Mouse (Mus musculus): ENCODE data around the gene Trim3.
A peak's percentile ranks its signal among the peaks of the same experiment; 100 is the strongest.

Trim3 gene

DNA sequence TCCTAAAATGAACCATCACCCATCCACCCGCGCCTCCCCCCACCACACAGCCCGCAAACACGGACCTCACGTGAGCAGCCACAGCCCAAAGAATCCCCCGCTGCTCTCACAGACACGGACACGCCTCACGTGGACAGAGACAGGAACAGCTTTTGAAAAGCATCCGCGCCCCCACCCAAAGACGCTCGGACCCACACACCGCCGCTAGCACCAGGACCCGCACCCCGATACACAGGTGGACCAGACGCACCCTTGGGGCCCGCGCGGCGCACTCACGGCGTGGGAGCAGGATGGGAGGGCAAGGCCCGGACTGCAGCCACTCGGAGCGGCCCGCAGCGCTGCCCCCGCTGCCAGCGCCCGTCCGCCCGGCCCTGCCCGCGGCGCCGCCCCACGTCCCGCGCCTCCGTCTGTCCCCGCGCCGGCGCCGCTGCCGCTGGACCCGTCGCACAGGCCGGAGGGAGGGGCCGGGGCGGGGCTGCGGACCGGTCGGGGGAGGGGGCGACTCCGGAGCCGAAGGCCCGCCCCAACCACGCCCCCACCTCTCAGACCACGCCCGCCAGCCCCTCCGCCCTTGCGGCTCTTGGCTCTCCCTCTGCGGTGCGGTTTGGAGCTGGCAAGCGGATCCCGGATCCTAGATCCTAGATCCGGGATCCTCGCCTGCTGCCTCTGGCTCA is at the start of gene Trim3:
Trim3 (minus strand) TSS at position 445 of the 674 bp plus-strand sequence.
- DNase-seq (ENCODE audit: low spot score in 2 of 2): peak; percentile 77 to 88

DNA sequence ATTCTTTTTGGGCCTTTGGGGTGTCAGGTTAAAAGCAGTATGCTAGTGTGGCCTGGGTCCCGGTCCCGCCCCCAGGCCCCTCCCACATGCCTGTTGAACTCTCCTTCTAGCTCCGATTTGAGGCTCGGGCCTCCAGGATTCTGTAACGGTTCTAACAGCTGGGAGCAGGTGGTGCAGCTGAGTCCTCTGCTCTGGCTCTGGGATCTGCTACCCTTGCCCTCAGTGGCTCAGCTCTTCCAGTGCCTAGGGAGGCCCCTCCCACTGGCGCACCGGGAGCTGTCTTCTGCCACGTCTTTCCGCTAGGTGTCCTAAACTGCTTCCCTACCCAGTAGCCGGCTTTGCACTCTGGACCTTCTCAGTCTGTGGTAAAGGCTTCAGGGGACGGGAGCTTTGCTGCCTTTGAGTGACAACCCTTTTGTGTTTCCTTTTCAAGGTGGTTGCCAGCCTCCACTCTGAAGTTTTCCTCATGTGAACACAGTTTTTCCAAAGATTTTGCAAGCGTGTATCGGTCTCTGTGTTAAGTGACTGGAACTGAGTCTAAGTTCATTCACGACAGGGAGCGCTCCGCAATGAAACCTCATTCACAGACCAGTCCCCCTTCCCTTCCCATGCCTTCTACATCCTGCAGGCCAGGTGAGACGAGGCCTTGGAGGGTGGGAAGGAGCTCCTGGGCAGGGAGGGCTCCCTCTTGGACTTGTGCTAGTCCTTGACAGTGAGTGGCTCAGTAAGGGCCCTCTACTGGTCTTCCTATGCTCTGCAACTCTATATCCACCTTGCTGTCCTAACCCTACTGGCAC is 17.5 kb upstream of the Trim3 start, which contains the start of gene Dnhd1:
Dnhd1 (plus strand) TSS at position 189 of the 797 bp plus-strand sequence.
- DNase-seq (ENCODE audit: low spot score in 2 of 2): peak in 1 of 2 experiments; percentile 65

DNA sequence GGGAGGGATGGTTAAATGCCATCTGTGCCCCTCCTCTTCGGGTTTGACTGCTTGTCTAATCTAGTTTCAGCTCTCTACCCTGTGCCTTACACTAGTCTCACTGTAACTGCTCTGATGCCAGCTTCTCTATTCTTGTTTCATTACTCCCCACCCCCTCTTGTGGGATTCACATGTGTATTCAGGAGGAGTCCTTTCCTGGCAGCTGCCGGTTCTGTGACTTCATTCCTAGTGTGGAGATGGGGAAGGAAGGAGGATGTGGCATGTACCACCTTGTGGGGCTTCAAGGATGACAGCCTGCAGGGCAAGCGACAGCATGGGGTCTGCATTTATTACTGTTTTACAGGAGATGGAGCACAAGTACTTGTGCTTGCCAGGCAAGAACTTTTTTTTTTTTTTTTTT is 8.6 kb upstream of the Trim3 start:
- DNase-seq (ENCODE audit: low spot score in 2 of 2): no peak

DNA sequence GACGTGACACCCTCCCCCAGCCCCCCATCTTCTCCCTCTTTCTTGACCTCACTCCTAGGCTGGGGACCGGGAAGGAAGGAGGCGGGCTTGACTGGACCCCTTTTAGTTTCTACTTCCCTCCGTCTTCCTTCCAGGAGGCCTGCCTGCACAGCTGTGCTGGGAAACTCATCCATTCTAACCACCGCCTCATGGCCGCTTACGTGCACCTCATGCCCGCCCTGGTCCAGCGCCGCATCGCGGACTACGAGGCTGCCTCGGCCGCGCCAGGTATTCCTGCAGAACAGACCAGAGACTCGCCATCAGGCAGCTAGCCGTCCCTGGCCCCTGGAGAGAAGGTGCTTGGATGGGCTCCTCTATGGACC is 7.5 kb upstream of the Trim3 start:
- no peak for DNase-seq (ENCODE audit: low spot score in 2 of 2)

DNA sequence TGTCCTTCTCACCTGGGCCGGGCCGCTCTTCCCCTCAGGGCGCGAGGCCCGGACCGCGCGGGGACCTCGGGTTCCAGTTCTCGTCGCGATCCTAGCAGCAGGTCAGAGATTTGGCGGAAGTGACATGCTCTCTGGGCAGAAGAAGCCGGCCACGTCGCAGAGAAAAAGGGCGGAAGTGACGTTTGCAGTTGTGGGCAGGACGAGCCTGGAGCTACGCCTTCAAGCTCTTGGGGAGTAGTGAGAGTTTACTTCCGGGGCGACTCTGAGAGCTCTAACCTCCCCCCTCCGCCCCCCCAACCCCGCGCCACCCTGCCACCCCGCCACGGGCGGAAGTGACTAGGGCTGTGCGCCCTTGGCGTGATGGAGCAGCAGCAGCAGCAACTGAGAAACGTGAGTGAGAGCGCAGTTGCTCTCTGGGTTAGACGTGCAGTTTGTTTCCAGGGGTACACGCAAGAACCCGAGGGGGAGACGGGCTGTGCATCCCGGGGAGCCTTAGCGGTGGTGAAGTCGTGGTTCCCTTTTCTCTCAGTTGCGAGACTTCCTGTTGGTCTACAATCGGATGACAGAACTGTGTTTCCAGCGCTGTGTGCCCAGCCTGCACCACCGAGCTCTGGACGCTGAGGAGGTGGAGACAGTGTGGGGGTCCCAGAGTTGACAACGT is 7.0 kb upstream of the Trim3 start, which contains the start of the genes Arfip2 and Gm45799:
Arfip2 (minus strand) TSS at position 184 of the 661 bp plus-strand sequence.
Gm45799 (plus strand) TSS at position 320 of the 661 bp plus-strand sequence.
- peak; percentile 97 to 98 for DNase-seq (ENCODE audit: low spot score in 2 of 2)

DNA sequence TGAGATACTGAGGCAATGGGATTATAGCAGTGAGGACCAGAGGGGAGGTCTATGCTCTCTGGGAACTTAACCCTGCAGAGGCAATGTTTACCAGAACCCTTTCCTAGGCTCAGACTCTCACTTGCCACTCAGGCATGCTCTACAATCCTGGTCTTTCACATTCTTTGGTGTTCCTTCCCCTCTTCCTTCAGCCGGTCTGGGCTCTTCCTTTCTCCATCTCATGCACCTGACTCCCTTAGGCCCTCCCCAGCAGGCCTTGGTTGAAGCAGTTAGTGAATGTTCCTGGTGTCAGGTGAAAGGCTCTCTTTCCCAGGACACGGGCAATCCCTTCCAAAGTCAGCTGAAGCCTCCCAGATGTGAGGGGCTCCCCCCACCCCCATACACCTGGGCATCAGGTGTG is 6.4 kb upstream of the Trim3 start, which contains the start of gene Timm10b:
Timm10b (plus strand) TSS at position 301 of the 400 bp plus-strand sequence.
- DNase-seq (ENCODE audit: low spot score in 2 of 2): no peak

DNA sequence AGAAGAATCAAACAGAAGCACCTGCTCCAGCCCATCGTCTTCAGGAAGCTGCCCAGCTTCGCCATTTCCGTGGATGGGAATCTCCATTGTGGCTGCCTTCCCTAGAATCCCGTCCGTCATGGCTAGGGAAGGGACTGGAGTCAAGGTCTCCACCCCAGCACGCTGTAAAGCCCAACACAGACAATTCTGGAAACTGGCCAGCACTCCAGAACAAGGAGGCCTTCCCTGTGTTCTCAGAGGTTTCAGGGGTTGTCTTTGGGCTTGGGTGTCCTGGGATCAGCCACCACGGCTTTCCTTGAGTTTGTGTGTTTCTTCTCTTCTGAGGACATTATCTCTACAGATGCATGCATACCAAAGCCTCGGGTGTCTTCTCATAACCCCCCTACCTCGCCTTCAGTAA is 5.9 kb upstream of the Trim3 start:
- DNase-seq (ENCODE audit: low spot score in 2 of 2): no peak

DNA sequence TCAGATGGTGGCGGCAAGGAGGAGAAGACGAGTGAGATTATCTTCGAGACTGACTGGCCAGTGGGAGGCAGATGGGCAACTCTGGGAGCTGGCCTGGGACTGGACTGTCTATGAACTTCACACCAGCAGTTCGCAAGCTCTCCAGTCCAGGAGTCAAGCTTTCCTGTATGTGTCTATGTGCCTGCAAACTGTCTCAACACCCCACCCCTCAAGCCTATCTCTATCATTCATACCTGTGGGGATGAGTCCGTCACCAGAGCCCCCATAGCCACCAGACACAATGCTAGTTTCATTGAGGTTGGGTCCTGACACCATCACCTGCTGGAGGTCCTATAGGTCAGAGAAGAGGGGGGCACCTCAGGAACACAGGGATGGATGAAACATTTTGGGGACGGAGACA is 5.4 kb upstream of the Trim3 start:
- no peak for DNase-seq (ENCODE audit: low spot score in 2 of 2)

DNA sequence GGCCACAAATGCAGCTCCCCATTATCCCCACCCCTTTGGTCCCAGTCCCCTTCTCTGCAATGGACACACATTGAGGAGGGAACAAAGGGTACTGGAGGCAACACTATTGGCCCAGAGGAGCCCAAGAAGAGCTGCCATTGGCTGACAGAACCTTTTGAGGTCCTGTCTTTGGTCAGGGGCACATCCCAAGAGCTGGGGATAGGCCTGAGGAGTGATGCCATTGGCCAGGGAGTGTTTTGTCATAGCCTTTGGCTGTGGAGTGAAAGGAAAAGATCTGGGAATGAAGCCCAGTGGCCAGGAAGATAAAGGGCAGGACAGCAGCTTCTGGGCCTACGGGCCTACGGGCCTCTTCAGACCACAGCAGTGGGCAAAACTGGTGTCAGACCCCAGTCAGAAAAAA is 2.4 kb upstream of the Trim3 start:
- DNase-seq (ENCODE audit: low spot score in 2 of 2): no peak

DNA sequence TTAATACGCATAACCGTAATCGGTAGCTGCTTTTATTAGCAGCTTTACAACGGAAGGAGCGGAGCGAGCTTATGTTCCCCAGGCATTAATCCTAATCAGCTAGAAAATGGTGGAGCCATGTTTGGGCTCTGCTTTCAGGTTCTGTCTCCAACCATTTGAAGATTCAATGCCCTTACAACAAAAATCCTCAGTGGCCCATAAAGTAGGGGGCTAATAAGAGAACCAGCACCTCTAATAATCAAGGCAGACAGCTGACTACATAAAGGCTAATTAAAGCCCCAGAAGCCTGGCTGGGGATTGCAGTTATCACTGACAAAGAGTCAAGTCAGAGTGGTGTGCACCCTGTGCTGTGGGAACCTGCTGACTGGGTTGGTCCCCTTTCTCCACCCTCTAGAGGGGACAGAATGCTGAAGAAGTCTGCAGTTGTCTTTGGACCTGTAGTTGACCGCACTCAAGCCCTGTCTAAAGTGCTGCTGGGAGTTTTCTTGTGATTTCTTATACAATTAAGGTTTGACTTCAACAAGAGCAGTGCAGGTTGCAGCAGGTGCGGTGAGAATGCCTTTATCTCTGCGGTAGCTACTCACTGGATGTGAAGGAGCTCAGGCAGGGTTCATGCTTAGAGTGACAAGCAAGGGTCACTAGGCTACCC is 1.0 kb upstream of the Trim3 start:
- DNase-seq (ENCODE audit: low spot score in 2 of 2): no peak

DNA sequence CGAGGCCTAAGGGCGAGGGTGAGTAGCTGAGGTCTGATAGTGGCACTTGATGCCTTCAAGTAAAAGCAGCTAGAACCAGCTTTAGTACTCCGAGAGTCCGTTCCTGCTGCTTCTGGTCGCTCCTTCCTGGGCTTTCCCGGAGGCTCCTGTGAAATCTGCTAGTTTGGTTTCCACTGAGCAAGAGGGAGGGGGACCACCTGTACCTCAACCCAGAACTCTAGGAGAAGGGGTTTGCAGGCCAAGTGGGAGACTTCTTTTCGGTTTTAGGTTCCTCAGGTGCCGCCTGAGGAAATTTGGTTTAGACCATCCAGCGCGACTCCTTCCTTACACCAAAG is 397 bp upstream of the Trim3 start:
- no peak for DNase-seq (ENCODE audit: low spot score in 2 of 2)

DNA sequence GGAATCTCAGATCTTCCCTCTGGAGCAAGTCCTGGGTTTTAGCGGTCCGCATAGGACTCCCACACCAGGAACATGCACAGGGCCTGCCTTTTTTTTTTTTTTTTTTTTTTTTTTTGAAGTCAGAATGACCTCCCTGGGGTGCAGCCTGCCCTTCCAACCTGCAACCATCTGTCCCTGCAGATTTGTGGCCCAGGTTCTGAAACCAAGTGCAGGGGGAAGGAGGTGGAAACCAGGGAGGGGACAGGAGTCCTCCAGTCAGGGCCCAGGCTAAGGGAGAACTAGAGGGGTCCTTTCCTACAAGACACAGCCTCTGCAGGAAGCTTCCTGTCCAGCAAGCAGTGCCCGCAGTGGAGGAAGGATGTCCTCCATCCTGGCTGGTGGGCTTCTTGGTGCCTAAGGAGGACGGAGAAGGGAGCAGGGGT is 809 bp downstream of the Trim3 start:
- no peak for DNase-seq (ENCODE audit: low spot score in 2 of 2)

DNA sequence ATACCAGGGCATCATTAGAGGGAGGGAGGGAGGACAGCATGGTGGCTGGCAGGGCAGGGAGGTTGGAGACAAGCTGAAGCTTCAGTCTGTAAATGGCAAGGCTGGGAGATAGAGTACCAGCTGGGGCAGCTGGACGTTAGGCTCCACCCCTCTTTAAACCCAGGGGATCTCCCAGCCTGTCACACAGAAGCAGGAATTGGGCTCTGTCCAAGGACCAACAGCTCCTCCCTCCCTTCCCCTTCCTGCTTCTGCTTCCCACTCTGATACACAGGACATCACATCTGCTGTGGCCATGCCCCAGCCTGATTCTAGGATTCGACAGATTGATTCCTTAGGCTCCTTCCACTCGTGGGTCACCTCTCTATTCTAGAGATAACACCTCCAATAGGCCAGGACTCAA is 4.7 kb downstream of the Trim3 start:
- peak; percentile 52 to 64 for DNase-seq (ENCODE audit: low spot score in 2 of 2)

DNA sequence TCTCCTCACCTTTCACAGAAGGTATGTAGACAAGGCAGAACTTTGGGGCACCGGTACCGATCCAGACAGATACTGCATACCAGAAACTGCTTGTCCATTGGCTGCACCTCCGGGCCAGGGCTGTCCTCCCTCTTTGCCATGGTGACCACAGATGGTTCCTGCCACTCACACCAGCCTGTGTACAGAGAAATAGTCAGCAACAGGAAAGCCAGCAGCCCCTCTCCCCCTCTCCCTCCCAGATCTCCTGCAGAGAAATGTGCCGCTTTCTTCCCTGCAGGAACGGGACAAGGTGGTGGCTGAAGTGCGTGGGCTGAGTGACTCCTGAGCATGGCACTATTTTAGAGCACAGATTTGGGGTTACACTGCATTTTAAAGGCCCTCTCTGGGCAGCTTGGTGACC is 8.0 kb downstream of the Trim3 start:
- DNase-seq (ENCODE audit: low spot score in 2 of 2): no peak

DNA sequence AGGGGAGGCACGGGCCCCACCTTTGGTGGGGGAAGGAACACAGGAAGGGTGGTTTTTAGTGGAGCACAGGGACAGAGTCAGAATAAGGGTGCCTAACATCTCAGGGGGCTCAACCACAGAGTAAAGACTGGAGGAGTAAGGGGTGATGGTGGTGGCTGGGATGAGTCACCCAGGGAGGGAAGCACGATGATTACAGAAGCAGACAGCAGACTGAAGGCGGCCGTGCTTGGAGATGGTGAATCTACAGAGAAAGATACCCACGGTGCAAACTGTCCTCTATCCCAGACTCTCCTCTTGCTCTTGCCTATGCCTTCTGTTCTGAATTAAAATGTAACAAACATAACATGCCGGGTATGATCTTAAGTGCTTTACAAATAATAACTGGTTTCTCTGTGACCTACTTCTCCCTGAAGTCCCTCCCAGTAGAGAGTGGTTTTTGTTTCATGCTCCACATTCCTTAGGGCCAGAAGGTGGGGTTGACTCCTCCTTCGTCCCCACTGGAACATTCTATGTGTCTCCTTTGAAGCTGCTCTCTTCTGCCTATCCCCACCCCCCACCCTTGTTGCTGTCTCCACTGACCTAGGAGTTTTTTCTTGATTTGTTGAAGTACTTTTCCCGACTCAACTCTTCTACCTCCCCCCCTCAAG is 11.6 kb downstream of the Trim3 start:
- no peak for DNase-seq (ENCODE audit: low spot score in 2 of 2)

DNA sequence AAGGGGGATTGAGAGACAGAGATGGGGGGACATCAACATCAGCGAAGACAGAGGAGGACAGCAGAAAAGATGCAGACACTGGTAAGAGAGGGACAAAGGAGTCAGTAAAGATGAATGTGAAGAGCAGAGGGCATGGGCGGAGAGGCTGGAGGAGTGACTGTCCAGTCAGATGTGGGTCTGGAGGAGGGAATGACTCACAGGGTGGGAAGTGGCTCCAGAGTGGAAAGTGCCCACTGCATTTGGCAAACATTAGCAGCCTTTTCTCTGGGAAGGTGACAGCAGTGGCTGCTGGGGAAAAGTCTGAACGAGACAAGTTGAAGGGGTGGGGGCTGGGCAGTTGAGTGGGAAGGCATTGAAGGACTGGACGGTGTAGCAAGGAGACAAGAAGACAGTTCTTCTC is 12.3 kb downstream of the Trim3 start:
- DNase-seq (ENCODE audit: low spot score in 2 of 2): no peak

DNA sequence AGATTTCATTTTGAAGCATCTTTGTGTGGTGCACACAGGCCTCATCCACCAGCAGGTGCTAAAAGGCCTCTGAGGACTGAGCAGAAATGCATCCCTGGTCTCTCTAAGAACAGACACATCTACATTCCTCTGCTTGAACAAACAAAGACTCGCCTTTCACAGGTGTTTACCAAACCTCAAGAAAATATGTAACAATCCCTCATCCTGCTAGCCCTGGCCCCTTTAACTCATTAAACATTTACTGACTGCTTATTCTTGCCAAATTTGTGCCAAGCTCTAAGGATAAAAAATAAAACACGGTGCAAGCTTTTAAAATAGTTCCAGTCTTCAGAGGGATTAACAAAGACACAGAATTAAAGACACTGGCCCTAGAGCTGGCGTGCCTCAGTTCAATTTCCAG is 13.7 kb downstream of the Trim3 start:
- DNase-seq (ENCODE audit: low spot score in 2 of 2): no peak

DNA sequence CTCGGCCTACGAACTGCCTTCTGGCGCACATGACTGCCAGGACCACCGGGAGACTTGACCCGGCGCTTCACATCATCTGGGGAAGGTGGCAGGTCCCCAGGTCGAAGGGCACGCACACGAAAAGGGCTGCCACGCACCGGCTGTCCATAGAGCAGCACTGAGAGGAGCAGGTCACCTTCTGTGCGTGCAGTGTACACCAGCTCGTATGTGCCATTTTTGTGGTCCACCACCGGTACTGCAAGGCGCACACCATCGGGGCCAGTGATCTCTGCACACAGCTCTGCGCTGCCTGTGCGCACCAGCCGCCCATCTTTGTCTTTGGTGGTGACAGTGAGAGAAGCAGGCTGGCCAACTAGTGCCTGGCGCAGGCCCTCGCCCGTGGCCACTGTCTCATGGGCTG is 15.6 kb downstream of the Trim3 start:
- DNase-seq (ENCODE audit: low spot score in 2 of 2): no peak

DNA sequence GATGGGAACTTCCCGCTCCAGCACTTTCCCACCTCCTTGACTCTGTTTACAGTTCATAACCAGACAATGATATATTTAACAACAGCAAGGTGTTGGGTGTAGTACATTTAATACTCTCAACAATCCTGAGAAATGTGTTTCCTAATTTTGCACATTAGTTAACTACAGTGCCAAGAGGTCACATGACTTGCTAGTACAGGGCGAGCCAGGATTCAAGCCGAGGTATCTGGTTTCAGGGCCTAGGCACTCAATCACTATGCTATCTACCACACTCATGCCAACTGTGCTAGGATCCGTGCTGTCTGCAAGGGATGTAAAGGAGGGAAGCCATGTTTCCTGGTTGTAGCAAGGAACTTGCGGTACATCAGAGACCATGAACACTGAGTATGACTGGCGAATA is 16.8 kb downstream of the Trim3 start:
- DNase-seq (ENCODE audit: low spot score in 2 of 2): no peak

DNA sequence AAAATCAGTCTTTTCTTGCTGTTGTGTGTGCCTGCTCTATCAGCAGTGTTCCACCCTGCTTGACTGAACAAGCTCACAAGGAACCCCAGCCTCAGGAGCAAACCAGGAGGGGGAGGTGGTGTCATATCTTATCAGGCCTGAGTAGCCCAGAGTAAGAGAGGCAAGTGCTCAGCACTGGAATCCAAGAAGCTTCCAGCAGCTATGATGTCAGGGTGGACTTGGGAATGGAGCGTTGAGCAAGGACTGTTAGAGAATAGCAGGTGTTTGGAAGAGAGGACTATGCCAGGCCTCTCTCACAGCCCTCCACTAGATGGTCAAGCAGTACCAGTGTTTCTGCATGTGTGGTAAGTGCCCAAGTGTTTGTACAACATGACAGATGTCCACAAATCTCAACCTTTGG is 17.7 kb downstream of the Trim3 start:
- DNase-seq (ENCODE audit: low spot score in 2 of 2): no peak

DNA sequence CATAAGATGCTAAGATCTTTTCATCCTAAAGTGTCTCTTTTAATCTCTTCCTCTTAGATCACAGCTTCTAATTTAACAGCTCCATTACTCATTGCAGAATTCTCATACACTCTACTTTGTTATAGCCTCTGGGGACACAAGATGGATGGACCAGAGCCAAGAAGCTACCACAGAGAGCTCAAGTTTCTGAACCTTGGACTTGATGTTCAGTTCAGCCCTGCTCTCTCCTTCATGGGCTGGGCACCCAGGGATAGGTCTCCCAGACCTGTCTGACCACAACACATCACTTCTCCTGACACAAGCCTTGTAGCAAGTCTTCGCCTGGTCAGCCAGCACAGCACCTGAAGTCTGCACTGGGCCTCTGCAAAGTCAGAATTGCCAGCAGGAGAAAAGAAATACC is 19.0 kb downstream of the Trim3 start:
- DNase-seq (ENCODE audit: low spot score in 2 of 2): no peak

DNA sequence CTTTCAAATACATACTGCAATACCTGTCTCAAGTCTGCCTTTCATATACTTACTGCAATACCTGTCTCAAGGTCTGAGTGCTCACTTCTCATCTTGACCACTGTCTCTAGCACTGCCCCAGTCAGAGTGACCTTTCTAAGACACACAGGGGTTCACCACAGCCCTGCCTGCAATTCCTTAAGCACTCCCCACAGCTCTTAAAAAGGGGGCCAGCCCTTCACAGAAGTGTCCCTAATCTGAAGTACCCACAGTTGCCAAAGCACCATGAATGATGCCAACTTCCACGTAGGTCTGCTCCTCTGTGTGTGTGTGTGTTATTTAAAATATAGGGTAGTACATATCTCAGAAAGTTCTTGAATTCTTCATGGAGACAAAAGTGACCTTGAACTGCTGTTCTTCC is 21.6 kb downstream of the Trim3 start:
- no peak for DNase-seq (ENCODE audit: low spot score in 2 of 2)
